Mouse (Mus musculus): Measurements from ENCODE around the gene Prkci.

- TF ChIP-seq POLR2A (IDR thresholded peaks at IDR 0.05; ENCODE audit: insufficient read depth, low read length) = no peak
- no peak for TF ChIP-seq CTCF (IDR thresholded peaks at IDR 0.05; ENCODE audit: low read depth, low read length)
Measured at GRCm38 (mm10) chr3:31097102-31097720, 101.7 kb downstream of the Prkci start.
